Mouse (Mus musculus): Measurements from ENCODE around the gene Chn2.

GRCm38 (mm10) chr6:54118897-54119296, 79.5 kb downstream of the Chn2 start:
- TF ChIP-seq POLR2A (IDR thresholded peaks at IDR 0.05; ENCODE audit: borderline replicate concordance, insufficient read depth, low read length) (no peak), CTCF (IDR thresholded peaks at IDR 0.05; ENCODE audit: borderline replicate concordance, insufficient read depth, low read depth, low read length) (no peak)

Measured in cerebellum, adult 2 months (tissue).